Mouse (Mus musculus): ENCODE results near the gene Crygb.

DNA sequence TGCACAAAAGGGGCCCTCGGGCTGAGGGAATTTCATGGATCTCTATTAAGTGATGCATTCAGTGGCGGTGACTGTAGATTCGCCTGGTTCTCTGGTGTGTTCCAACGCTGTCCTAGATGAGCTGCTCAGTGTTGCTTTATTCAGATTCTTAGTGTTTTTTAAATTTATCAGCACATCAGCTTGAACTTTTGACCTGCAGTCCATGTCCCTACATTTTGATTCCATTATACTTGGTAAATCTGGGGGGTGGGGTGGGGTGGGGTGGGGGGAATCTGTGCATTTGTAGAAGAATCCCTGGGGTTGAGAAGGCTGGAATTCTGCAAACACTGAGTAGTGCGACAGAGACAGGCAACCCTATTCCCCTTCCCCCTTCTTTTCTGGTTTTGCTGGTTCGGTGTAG is 8.5 kb downstream of the Crygb start, which contains the start of gene Crygc:
- TF ChIP-seq POLR2A (IDR thresholded peaks at IDR 0.05; ENCODE audit: insufficient read length, low read depth) (no peak), TCF3 (IDR thresholded peaks at IDR 0.05; ENCODE audit: insufficient read length, low read depth) (no peak)
